Mouse (Mus musculus) spleen, adult 12 weeks (tissue): ENCODE data around the gene Astn2.

ENCODE experiments used
- DNase-seq: peaks from one replicate; pipeline ENCODE4 v3.0.0; 2022; ENCODE audit warnings: low spot score

Astn2 gene

DNA sequence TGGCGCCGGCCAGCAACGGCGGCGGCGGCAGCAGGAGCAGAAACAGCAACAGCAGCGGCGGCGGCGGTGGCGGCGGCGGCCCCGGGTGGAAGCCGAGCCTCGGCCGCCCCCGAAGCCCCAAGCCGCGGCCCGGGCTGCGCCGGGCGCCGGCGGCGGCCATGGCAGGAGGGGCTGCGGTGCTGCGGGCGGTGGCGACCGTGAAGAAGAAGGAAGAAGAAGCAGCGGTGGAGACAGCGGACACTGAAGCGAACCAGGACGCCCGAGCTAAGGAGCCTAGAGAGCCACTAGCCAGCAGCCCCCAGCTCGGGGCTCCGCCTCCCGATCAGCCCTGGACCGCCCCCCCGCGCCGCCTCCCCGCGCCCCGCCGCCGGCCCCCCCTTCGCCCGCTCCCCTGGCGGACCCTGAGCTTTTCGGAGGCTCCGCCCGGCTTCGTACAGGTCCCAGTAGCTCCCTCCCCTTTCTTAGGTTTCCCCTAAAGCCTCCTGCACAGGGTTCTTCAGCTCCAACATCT, at the start of gene Astn2:
TSS of gene Astn2 (minus strand) at position 411 of the 511 bp plus-strand sequence.
- DNase-seq = no peak

- DNase-seq = no peak
These were observed 45.7 kb upstream of the Astn2 start for GRCm38 (mm10) chr4:66450115-66450514.

DNA sequence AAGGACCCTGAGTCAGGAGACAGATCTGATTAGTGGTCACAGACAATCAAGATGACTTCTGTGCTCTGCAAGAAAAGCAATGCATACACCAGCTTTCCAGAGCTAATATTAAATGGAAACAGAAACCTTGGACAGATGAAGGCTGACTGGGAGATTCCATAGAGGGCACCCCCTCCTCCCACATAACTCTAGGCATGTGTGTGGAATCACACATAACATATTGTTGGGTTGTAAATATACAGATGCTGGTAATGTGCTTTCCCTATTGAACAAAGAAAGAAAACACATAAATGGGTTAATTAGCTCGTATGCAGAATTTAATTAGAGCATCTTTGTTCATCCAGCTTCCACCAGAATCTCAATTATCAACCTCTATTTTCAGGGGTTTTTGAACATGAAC, 26.8 kb upstream of the Astn2 start:
- DNase-seq = no peak

GRCm38 (mm10) chr4:66425804-66426203, 21.4 kb upstream of the Astn2 start:
- no peak for DNase-seq

DNA sequence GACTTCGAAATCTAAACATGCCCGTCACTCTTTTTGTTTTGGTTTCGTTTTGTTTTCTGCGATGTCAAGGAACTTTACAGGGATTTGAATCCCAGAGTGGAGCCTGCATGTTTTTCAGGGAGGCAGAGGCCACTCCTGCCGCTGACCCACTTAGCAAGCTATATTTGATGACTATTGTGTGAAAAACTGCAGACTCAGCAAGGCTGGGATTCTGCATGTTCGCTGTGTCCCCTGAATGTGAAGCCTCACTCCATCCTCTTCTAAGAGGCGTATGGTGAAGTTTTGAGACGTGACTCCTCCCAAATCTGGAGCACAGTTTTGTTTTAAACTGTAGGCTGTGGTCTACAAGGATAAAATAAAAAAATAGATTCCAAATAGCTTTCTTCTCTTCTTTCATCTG, 10.4 kb upstream of the Astn2 start:
- DNase-seq = no peak

GRCm38 (mm10) chr4:66405086-66405485, 675 bp upstream of the Astn2 start:
- DNase-seq = no peak

- no peak for DNase-seq
These were observed 657 bp downstream of the Astn2 start for GRCm38 (mm10) chr4:66403708-66404200.

DNA sequence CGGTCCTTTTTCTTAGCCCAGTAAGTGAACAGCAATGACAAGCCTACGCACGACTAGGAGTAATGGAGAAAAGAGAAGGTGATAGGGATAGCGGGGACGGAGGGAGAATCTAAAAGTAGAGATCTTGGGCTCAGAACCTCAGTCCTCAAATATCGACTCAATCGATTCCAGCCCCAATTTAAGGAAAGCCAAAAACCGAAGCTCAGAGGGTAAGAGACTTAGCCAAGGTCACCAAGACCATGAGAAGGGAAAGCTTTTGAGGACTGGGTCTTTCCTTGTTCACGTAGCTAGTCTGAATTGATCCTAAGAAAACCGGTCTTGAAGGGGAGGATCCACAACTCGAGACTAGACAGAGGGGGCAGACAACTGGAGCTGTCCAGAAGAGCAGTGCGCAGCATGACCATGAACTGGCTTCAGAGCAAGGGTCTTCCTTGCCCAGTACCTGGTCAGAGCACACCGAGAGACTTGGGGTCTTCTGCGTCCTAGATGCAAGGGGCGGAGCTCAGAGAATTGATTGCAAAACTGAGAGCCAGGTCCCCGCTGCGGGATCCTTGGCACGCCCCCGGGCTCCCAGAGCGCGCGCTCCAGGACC, 1.2 kb downstream of the Astn2 start:
- DNase-seq = no peak

- DNase-seq = no peak
These were observed 1.8 kb downstream of the Astn2 start for GRCm38 (mm10) chr4:66402611-66403010.

GRCm38 (mm10) chr4:66401186-66401681, 3.2 kb downstream of the Astn2 start:
- DNase-seq = no peak

- no peak for DNase-seq
These were observed 5.3 kb downstream of the Astn2 start for GRCm38 (mm10) chr4:66399066-66399465.

DNA sequence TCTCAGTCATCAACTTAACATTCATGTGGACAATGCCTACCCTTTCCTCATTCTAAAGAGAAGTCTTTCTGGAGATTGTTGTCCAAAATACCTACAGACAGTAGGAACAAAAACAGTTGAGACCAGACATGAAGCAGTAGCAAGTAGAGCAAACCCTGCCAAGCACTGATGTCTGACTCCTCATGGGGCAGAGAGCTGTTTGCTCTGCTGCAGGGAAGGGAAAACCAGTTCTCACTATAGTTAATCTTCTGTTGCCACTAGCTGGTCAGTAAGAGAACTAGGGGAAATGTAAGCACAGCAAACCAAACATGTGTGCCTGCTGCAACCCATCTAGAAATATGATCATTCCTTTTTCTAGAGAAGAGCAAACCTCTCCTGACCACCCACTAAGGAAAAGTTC, 7.2 kb downstream of the Astn2 start:
- no peak for DNase-seq

- no peak for DNase-seq
These were observed 11.1 kb downstream of the Astn2 start for GRCm38 (mm10) chr4:66393294-66393693.

DNA sequence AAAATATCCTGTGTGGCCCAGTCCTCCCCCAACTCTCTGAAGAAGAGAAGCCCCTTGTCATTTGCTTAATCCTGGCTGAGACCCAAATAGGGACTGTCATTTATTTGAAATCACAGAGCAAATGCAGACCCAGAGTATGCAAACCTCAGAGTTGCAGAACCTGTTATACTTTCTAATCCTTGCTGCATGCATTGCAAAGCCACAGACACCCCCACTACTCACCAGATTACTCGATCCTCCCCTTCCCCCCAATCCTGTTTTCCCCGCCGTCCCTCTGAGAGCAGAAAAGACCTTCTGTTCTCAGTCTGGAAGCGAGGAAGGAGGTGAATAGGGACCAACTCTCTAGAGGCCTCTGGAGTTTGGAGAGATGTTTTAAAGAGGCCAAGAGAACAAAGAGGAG, 13.9 kb downstream of the Astn2 start:
- no peak for DNase-seq

GRCm38 (mm10) chr4:66378586-66378985, 25.8 kb downstream of the Astn2 start:
- DNase-seq = no peak

GRCm38 (mm10) chr4:66370557-66371071, 33.8 kb downstream of the Astn2 start:
- DNase-seq = no peak

- DNase-seq = no peak
These were observed 38.9 kb downstream of the Astn2 start for GRCm38 (mm10) chr4:66365500-66365899.

GRCm38 (mm10) chr4:66344632-66345031, 59.8 kb downstream of the Astn2 start:
- no peak for DNase-seq

- no peak for DNase-seq
These were observed 67.0 kb downstream of the Astn2 start for GRCm38 (mm10) chr4:66337443-66337842.

GRCm38 (mm10) chr4:66330600-66331285, 73.7 kb downstream of the Astn2 start:
- no peak for DNase-seq

GRCm38 (mm10) chr4:66321051-66321450, 83.4 kb downstream of the Astn2 start:
- no peak for DNase-seq

DNA sequence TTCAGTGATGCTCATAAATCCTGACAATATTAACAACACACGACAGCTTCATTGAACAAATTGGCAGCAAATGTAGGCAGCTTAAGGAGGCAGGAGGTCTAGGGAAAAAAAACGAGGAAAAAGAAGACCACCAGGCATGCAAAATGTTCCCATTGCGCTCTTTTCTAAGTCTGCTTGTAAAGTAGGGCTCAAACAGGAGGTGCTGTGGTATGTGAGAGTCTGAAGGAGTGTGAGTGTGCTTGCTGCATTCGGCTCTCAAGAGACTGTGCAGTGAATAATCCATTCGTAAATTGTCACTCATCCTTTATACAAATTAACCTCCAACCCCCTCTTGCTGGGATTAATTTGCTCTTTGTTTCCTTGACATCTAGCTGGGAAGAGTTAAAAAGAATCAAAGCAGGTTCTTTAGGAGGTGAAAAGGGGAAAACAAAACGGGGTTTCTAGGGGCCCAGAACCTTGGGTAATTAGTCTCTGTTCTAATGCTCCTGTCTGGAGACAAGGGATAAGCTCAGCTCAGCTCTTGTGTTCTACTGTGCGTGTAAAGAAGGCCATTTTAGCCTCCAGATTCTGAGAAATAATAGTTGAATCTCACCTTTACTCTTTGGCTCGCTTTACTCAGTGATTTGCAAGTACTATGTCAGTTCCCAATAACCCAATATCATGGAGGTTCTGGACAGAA, 89.5 kb downstream of the Astn2 start:
- no peak for DNase-seq

- no peak for DNase-seq
These were observed 91.7 kb downstream of the Astn2 start for GRCm38 (mm10) chr4:66312733-66313132.
